Mouse (Mus musculus) monocyte, adult 5-6 weeks (primary cell): ENCODE measurements around the gene Ciao2a. TPM values are rescaled to one million over a fixed set of nuclear protein-coding genes. Genes with fewer than 3 reads are reported as not detected.

Experiments
- ATAC-seq: fragments of 153-309, 156-312 bp; replicated peaks from 2 replicates; pipeline ENCODE4 v1.8.0; 2017; ENCODE audit warnings: mild to moderate bottlenecking; ENCODE audit not compliant: low TSS enrichment, insufficient number of reproducible peaks, severe bottlenecking, poor library complexity, low FRiP score
- total RNA-seq: library from RNA; stranded (forward); fragments of 200-1000, 200-491, 200-594 nt; gene quantifications from 3 replicates; pipeline ENCODE4 v1.2.3, GENCODE M21; 2017

The Ciao2a gene
- total RNA-seq, 1 experiment from 2014 or later = 213 TPM

- ATAC-seq = no peak
These were observed 56.6 kb downstream of the Ciao2a start for GRCm38 (mm10) chr9:66183023-66183422.

GRCm38 (mm10) chr9:66184572-66184971 lies 58.2 kb downstream of the Ciao2a start:
- ATAC-seq = no peak

GRCm38 (mm10) chr9:66186426-66186825 lies 60.0 kb downstream of the Ciao2a start:
- 0 out of 2 replicates have a peak, but pooled peaks have one; percentile 40 for ATAC-seq

Other genes starting within 250 kb of the Ciao2a start
- 3.3 to 4.6 TPM (median 3.6 TPM) in 3 replicates for gene Pclaf, start 236.4 kb upstream of the Ciao2a start, total RNA-seq
- gene Trip4, start 217.8 kb upstream of the Ciao2a start, total RNA-seq = 28.5 to 53.8 TPM (median 33.5 TPM) in 3 replicates
- 23.0 to 65.0 TPM (median 38.0 TPM) in 3 replicates for gene Csnk1g1, start 217.7 kb upstream of the Ciao2a start, total RNA-seq
- gene Ppib, start 66.4 kb upstream of the Ciao2a start, total RNA-seq = 628 to 744 TPM (median 641 TPM) in 3 replicates
- gene Snx22, start 56.9 kb upstream of the Ciao2a start, total RNA-seq = 1.3 to 2.6 TPM (median 1.6 TPM) in 3 replicates
- gene Snx1, start within 50 bp of the Ciao2a start, total RNA-seq = 118 to 143 TPM (median 135 TPM) in 3 replicates
- 15.3 to 32.1 TPM (median 19.4 TPM) in 3 replicates for gene Dapk2, start 31.6 kb downstream of the Ciao2a start, total RNA-seq
- gene Herc1, start 223.8 kb downstream of the Ciao2a start, total RNA-seq = 125 to 158 TPM (median 133 TPM) in 3 replicates